Mouse (Mus musculus) CD8-positive naive resting alpha-beta T cell, adult 57 days (primary cell): ENCODE measurements around the gene Sult2a7. TPM values are rescaled to one million over a fixed set of nuclear protein-coding genes. Genes with fewer than 3 reads are reported as not detected.

Experiments used
- total RNA-seq: library from RNA; stranded (reverse); gene quantifications from one replicate; pipeline ENCODE4 v1.2.4, GENCODE M21; 2023

Gene Sult2a7
- not detected for total RNA-seq

GRCm38 (mm10) chr7:14494130-14494529 lies at the start of gene Sult2a7:
Gene Sult2a7 (minus strand): TSS chr7:14494230.

GRCm38 (mm10) chr7:14446534-14446933 lies 47.5 kb downstream of the Sult2a7 start, which contains the start of gene Sult2a8:
Gene Sult2a8 (minus strand): TSS chr7:14446769.

Other genes starting within 250 kb of the Sult2a7 start
- not detected for gene Sult2a6, start 239.4 kb downstream of the Sult2a7 start, total RNA-seq
- not detected for gene Obox8, start 160.7 kb downstream of the Sult2a7 start, total RNA-seq
- gene Sult2a8, start 47.5 kb downstream of the Sult2a7 start, total RNA-seq = not detected
- gene Vmn1r90, start 69.3 kb upstream of the Sult2a7 start, total RNA-seq = not detected
- not detected for gene Obox7, start 165.3 kb upstream of the Sult2a7 start, total RNA-seq